Mouse (Mus musculus) brain, embryonic 14.5 days (tissue): ENCODE results near the gene Lancl3. TPM values are rescaled to one million over a fixed set of nuclear protein-coding genes. Genes with fewer than 3 reads are reported as not detected.

Experiments used
- DNase-seq: peaks from one replicate; pipeline ENCODE4 v3.0.0-alpha.2; 2011; ENCODE audit warnings: low read depth
- CTCF ChIP-seq: fragments of 200-500 bp; IDR thresholded peaks from 2 replicates; pipeline ENCODE4 v1.5.1; 2012; ENCODE audit warnings: inconsistent platforms, mild to moderate bottlenecking, moderate library complexity, borderline replicate concordance; ENCODE audit not compliant: insufficient read depth, insufficient read length; ENCODE audit errors: extremely low read depth
- POLR2A ChIP-seq: fragments of 200-500 bp; IDR thresholded peaks from 2 replicates; pipeline ENCODE4 v1.6.1; 2012; ENCODE audit warnings: mild to moderate bottlenecking, inconsistent platforms, borderline replicate concordance; ENCODE audit not compliant: poor library complexity, insufficient read depth, insufficient read length, severe bottlenecking; ENCODE audit errors: extremely low read depth
- polyA plus RNA-seq: library from polyadenylated mRNA; depleted of rRNA; stranded (reverse); fragments of >200 nt; gene quantifications from 2 replicates; pipeline ENCODE4 v1.2.3, GENCODE M21; 2012

Gene Lancl3
- polyA plus RNA-seq, 1 experiment, result 2.8 TPM

DNA sequence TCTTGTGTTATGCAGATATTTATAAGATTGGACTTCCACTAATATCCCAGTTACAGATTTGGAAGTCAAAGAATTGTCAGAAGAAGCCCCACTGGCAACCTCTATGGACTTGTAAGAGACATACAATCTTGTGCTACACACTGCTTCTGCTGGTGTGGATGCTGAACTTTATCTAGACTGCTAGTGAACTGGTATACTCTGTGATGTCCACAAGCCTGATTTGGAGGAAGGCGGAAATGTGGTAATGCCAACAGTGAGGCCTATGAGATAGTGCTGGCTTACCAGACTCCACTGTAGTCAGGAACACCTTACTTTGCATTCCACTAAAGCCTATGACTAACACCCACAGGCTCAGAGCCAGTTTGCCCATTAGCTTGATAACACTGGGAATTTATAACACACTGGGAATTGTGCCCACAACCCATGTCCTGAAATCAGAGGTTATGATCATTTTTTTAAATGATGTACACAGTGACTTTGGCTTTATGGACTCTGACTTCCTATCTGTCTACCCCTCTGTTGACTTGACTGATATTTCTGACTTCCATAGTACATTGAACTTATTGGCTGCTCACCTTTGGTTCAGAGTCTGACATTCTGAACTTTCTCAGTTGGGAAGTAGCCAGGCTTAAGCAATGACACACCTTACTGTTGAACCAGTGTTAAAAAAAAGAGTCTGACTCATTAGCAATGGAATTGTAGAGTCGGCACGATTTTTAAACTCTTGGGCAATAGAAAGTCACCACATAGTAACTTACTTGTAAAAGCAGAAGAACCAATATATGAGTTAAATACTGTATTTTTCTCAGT lies 22.9 kb downstream of the Lancl3 start:
- no peak for DNase-seq
- TF ChIP-seq POLR2A (no peak), CTCF (no peak)

DNA sequence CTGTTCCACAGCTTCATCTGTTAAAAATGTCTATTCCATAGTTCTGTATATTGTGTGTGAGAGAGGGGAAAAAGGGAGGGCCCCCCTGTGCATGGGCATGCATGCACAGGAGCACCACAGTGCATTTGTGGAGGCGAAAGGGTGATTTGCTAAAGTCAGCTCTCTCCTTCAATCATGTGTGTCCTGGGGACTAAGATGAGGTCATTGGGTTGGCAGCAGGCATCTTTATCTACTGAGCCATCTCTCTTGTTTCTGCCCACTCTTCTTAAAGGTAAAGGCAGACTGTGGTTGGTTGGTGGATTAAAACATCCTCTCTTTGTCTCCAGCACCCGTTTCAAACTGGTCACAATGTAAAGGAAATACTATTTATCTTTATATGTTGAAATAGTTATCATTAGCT lies 27.4 kb downstream of the Lancl3 start:
- TF ChIP-seq CTCF, result no peak
- no peak for TF ChIP-seq POLR2A
- DNase-seq, result no peak

DNA sequence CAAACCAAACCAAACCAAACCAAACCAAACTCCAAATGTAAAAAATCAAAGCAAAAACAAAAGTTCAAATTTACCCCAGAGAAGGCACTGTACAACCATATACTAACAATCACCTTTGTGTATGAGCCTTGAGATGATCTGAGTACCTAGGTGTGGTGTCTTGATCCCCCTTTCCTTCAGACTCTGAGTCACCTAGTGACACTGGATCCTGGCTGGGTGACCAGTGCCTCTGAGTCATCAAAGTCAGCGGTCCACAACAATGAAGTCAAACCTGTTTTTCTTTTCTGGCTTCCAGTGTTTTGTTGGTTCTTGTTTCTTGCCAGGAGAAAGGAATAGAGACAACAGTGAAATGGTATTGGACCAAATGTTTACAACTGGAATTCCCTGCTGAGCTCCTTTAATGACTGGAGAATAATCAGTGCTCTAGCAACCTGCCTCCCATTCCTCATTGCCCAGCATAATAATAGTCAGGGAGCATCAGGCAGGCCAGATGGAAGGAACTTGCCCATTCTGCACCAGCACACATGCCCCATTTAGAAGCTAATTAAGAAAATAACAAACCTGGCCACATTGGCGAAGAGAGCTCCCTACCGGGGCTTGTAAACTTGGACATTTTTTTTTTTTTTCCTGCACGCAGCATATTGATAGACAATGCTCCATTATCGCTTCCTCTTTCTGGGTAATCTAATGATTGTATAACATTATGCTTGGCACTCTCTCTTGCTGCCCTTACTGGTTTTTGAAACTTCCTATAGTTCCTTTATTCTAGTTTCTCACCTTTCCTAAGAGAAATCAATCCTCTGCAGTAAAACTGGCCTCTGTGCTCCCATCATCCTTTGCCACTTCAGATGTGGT lies 41.3 kb downstream of the Lancl3 start:
- peak; percentile 76 for DNase-seq
- no peak for TF ChIP-seq CTCF
- no peak for TF ChIP-seq POLR2A

DNA sequence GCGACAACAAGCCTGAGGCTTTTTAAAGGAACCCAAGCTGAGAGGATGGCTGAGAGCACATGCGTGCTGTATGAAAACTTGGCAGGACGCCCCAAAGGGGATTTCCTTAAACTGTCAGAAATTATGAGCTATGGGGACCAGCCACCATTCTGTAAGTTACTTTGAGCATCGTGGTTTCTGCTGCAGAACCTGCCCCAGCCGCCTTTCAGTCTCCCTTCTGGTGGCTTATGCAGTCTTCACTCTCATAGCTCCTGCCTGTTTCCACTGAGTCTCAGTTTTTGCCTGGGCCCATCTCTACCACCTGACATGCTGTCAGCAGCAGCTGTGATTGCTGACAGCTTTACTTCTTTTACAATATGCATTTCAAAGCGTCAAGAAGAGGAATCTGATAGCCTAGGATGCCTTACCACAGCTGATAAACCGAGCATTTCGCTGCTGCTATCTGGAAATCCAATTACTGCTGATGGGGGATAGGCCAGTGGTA lies 43.7 kb downstream of the Lancl3 start:
- TF ChIP-seq POLR2A, result no peak
- no peak for TF ChIP-seq CTCF
- peak; percentile 70 for DNase-seq

GRCm38 (mm10) chrX:9244603-9245336 lies 45.1 kb downstream of the Lancl3 start:
- peak; percentile 66 for DNase-seq
- TF ChIP-seq POLR2A (no peak), CTCF (no peak)

- DNase-seq, result peak; percentile 90
- TF ChIP-seq CTCF, result no peak
- TF ChIP-seq POLR2A, result no peak
Observed at GRCm38 (mm10) chrX:9248911-9249310, 49.2 kb downstream of the Lancl3 start.

DNA sequence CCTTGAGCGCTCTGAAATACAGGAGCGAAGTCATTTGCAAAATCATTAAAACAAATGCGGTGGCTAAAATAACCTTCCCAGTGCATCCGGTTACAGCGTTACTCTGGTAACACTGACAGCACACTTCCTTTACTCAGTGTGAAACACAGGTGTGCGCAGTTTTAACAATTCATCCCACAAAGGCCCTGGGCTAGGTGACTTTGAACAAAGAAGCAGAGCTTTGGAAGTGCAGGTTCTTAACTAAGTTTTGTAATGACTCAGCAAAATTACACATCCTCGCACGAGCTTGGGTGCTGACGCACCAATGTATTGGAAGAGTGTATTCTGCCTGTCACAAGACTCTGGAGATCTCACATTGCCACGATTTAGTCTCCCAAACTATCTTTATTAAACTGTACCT lies 54.3 kb downstream of the Lancl3 start:
- TF ChIP-seq CTCF, result no peak
- no peak for TF ChIP-seq POLR2A
- no peak for DNase-seq

GRCm38 (mm10) chrX:9254901-9255300 lies 55.2 kb downstream of the Lancl3 start:
- TF ChIP-seq CTCF, result no peak
- no peak for TF ChIP-seq POLR2A
- DNase-seq, result no peak

DNA sequence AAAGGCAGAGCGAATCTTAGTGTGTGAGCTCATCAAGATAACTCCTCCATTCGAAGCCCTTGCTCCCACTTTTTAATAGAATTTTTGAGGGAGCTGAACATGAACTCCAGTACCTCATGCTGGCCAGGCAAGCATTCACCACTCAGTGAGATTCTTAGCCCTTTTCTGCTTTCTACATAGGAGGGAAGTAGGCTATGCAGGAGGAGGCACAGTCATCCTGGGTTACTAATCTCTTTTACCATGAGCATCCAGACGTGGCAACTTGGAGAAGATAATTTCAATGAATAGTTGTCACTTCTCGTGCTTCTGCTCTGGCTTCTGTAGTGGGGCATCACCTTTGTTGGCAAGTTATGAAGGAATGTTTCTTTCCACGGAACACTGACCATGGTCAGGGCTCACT lies 57.1 kb downstream of the Lancl3 start, which contains the start of gene Gm14862:
Gene Gm14862, minus strand, starts transcription at position 134 of the 400 bp plus-strand sequence.
- no peak for DNase-seq

GRCm38 (mm10) chrX:9257831-9258230 lies 58.1 kb downstream of the Lancl3 start:
- TF ChIP-seq CTCF (no peak), POLR2A (no peak)
- no peak for DNase-seq

More for the DNA sequence above, 57.1 kb downstream of the Lancl3 start, which contains the start of gene Gm14862:
- no peak for TF ChIP-seq POLR2A
- no peak for TF ChIP-seq CTCF
